Mouse (Mus musculus): ENCODE results near the gene Rhog. TPM values are rescaled to one million over a fixed set of nuclear protein-coding genes. Genes with fewer than 3 reads are reported as not detected.

Rhog gene
- 165 and 178 TPM in 2 replicates for polyA plus RNA-seq (2012; rRNA removed)

GRCm38 (mm10) chr7:102255954-102256353 lies at the start of gene Rhog:
Gene Rhog (minus strand): TSS chr7:102256054.
- 90% methylated on average over 3 of the region's 3 CpGs for WGBS
- DNase-seq (ENCODE audit: low read depth in 1 of 2, low spot score in 2 of 2) = no peak
- Histone ChIP-seq H3K4me1 (ENCODE audit: control insufficient read depth, insufficient read depth, insufficient read length) (peaks cover 5% of the 10 kb centered on the region; the same call in 1 of the 2 replicates), H3K27me3 (ENCODE audit: control insufficient read depth, insufficient read depth, low read length) (no peaks in the 10 kb centered on the region; the same call in 1 of the 2 replicates), H3K36me3 (ENCODE audit: control insufficient read depth, insufficient read depth, low read length) (no peaks in the 10 kb centered on the region), H3K4me3 (ENCODE audit: extremely low read depth, insufficient read depth, insufficient read length) (no peak within 1 kb of the TSS), H3K27ac (ENCODE audit: insufficient read depth, low read length) (no peak within 1 kb of the TSS)
- no peak for TF ChIP-seq CTCF (IDR thresholded peaks at IDR 0.05; ENCODE audit: extremely low read depth, insufficient read depth, insufficient read length, insufficient replicate concordance)
- TF ChIP-seq POLR2A (IDR thresholded peaks at IDR 0.05; ENCODE audit: low read depth, low read length) = no peak

- H3K27ac ChIP-seq (ENCODE audit: insufficient read depth, low read length) = no peak overlapping the region
- H3K4me3 ChIP-seq (ENCODE audit: extremely low read depth, insufficient read depth, insufficient read length) = no peak overlapping the region
- no peak for DNase-seq (ENCODE audit: low read depth in 1 of 2, low spot score in 2 of 2)
- H3K4me1 ChIP-seq (ENCODE audit: control insufficient read depth, insufficient read depth, insufficient read length) = no peaks in the 10 kb centered on the region
- WGBS = 86% methylated on average over 2 of the region's 2 CpGs
- no peaks in the 10 kb centered on the region; the same call in 1 of the 2 replicates for H3K36me3 ChIP-seq (ENCODE audit: control insufficient read depth, insufficient read depth, low read length)
- no peak for TF ChIP-seq CTCF (IDR thresholded peaks at IDR 0.05; ENCODE audit: extremely low read depth, insufficient read depth, insufficient read length, insufficient replicate concordance)
- TF ChIP-seq POLR2A (IDR thresholded peaks at IDR 0.05; ENCODE audit: low read depth, low read length) = no peak
- H3K27me3 ChIP-seq (ENCODE audit: control insufficient read depth, insufficient read depth, low read length) = no peaks in the 10 kb centered on the region
Observed at GRCm38 (mm10) chr7:102305596-102305995, 49.7 kb upstream of the Rhog start.

GRCm38 (mm10) chr7:102302471-102302870 lies 46.6 kb upstream of the Rhog start:
- no peak for DNase-seq (ENCODE audit: low read depth in 1 of 2, low spot score in 2 of 2)
- no peak overlapping the region for H3K4me3 ChIP-seq (ENCODE audit: extremely low read depth, insufficient read depth, insufficient read length)
- no peak for TF ChIP-seq POLR2A (IDR thresholded peaks at IDR 0.05; ENCODE audit: low read depth, low read length)
- no peak for TF ChIP-seq CTCF (IDR thresholded peaks at IDR 0.05; ENCODE audit: extremely low read depth, insufficient read depth, insufficient read length, insufficient replicate concordance)
- H3K4me1 ChIP-seq (ENCODE audit: control insufficient read depth, insufficient read depth, insufficient read length) = no peaks in the 10 kb centered on the region
- H3K27me3 ChIP-seq (ENCODE audit: control insufficient read depth, insufficient read depth, low read length) = no peaks in the 10 kb centered on the region
- no peak overlapping the region for H3K27ac ChIP-seq (ENCODE audit: insufficient read depth, low read length)
- no peaks in the 10 kb centered on the region; the same call in 1 of the 2 replicates for H3K36me3 ChIP-seq (ENCODE audit: control insufficient read depth, insufficient read depth, low read length)
- 94% methylated on average over 4 of the region's 4 CpGs for WGBS

- Histone ChIP-seq H3K27me3 (ENCODE audit: control insufficient read depth, insufficient read depth, low read length) (no peaks in the 10 kb centered on the region), H3K27ac (ENCODE audit: insufficient read depth, low read length) (no peak overlapping the region), H3K4me3 (ENCODE audit: extremely low read depth, insufficient read depth, insufficient read length) (no peak overlapping the region), H3K4me1 (ENCODE audit: control insufficient read depth, insufficient read depth, insufficient read length) (no peaks in the 10 kb centered on the region), H3K36me3 (ENCODE audit: control insufficient read depth, insufficient read depth, low read length) (no peaks in the 10 kb centered on the region; the same call in 1 of the 2 replicates)
- no peak for DNase-seq (ENCODE audit: low read depth in 1 of 2, low spot score in 2 of 2)
- WGBS = 90% methylated on average over 1 of the region's 1 CpGs
- TF ChIP-seq POLR2A (IDR thresholded peaks at IDR 0.05; ENCODE audit: low read depth, low read length) = no peak
- no peak for TF ChIP-seq CTCF (IDR thresholded peaks at IDR 0.05; ENCODE audit: extremely low read depth, insufficient read depth, insufficient read length, insufficient replicate concordance)
Observed at GRCm38 (mm10) chr7:102300761-102301160, 44.9 kb upstream of the Rhog start.

GRCm38 (mm10) chr7:102293234-102293633 lies 37.4 kb upstream of the Rhog start:
- Histone ChIP-seq H3K27me3 (ENCODE audit: control insufficient read depth, insufficient read depth, low read length) (no peaks in the 10 kb centered on the region), H3K36me3 (ENCODE audit: control insufficient read depth, insufficient read depth, low read length) (peaks cover 2% of the 10 kb centered on the region), H3K4me3 (ENCODE audit: extremely low read depth, insufficient read depth, insufficient read length) (no peak overlapping the region), H3K4me1 (ENCODE audit: control insufficient read depth, insufficient read depth, insufficient read length) (no peaks in the 10 kb centered on the region), H3K27ac (ENCODE audit: insufficient read depth, low read length) (no peak overlapping the region)
- WGBS = 59% methylated on average over 2 of the region's 2 CpGs
- DNase-seq (ENCODE audit: low read depth in 1 of 2, low spot score in 2 of 2) = no peak
- no peak for TF ChIP-seq POLR2A (IDR thresholded peaks at IDR 0.05; ENCODE audit: low read depth, low read length)
- no peak for TF ChIP-seq CTCF (IDR thresholded peaks at IDR 0.05; ENCODE audit: extremely low read depth, insufficient read depth, insufficient read length, insufficient replicate concordance)

- no peak for DNase-seq (ENCODE audit: low read depth in 1 of 2, low spot score in 2 of 2)
- Histone ChIP-seq H3K27ac (ENCODE audit: insufficient read depth, low read length) (no peak overlapping the region), H3K27me3 (ENCODE audit: control insufficient read depth, insufficient read depth, low read length) (no peaks in the 10 kb centered on the region), H3K36me3 (ENCODE audit: control insufficient read depth, insufficient read depth, low read length) (peaks cover 2% of the 10 kb centered on the region), H3K4me1 (ENCODE audit: control insufficient read depth, insufficient read depth, insufficient read length) (no peaks in the 10 kb centered on the region), H3K4me3 (ENCODE audit: extremely low read depth, insufficient read depth, insufficient read length) (no peak overlapping the region)
- 86% methylated on average over 3 of the region's 3 CpGs for WGBS
- TF ChIP-seq POLR2A (IDR thresholded peaks at IDR 0.05; ENCODE audit: low read depth, low read length) (no peak), CTCF (IDR thresholded peaks at IDR 0.05; ENCODE audit: extremely low read depth, insufficient read depth, insufficient read length, insufficient replicate concordance) (no peak)
Observed at GRCm38 (mm10) chr7:102292228-102292627, 36.4 kb upstream of the Rhog start.

GRCm38 (mm10) chr7:102289466-102289865 lies 33.6 kb upstream of the Rhog start:
- no peak for DNase-seq (ENCODE audit: low read depth in 1 of 2, low spot score in 2 of 2)
- no peaks in the 10 kb centered on the region for H3K27me3 ChIP-seq (ENCODE audit: control insufficient read depth, insufficient read depth, low read length)
- no peaks in the 10 kb centered on the region for H3K4me1 ChIP-seq (ENCODE audit: control insufficient read depth, insufficient read depth, insufficient read length)
- no peak overlapping the region for H3K27ac ChIP-seq (ENCODE audit: insufficient read depth, low read length)
- 90% methylated on average over 6 of the region's 6 CpGs for WGBS
- no peak overlapping the region for H3K4me3 ChIP-seq (ENCODE audit: extremely low read depth, insufficient read depth, insufficient read length)
- H3K36me3 ChIP-seq (ENCODE audit: control insufficient read depth, insufficient read depth, low read length) = peaks cover 4% of the 10 kb centered on the region
- TF ChIP-seq CTCF (IDR thresholded peaks at IDR 0.05; ENCODE audit: extremely low read depth, insufficient read depth, insufficient read length, insufficient replicate concordance) = no peak
- TF ChIP-seq POLR2A (IDR thresholded peaks at IDR 0.05; ENCODE audit: low read depth, low read length) = no peak
